Mouse (Mus musculus): ENCODE data around the gene Ttc21a. TPM values are rescaled to one million over a fixed set of nuclear protein-coding genes. Genes with fewer than 3 reads are reported as not detected.

Ttc21a gene
- total RNA-seq (2023) = 3.0 and 3.8 TPM in 2 replicates

DNA sequence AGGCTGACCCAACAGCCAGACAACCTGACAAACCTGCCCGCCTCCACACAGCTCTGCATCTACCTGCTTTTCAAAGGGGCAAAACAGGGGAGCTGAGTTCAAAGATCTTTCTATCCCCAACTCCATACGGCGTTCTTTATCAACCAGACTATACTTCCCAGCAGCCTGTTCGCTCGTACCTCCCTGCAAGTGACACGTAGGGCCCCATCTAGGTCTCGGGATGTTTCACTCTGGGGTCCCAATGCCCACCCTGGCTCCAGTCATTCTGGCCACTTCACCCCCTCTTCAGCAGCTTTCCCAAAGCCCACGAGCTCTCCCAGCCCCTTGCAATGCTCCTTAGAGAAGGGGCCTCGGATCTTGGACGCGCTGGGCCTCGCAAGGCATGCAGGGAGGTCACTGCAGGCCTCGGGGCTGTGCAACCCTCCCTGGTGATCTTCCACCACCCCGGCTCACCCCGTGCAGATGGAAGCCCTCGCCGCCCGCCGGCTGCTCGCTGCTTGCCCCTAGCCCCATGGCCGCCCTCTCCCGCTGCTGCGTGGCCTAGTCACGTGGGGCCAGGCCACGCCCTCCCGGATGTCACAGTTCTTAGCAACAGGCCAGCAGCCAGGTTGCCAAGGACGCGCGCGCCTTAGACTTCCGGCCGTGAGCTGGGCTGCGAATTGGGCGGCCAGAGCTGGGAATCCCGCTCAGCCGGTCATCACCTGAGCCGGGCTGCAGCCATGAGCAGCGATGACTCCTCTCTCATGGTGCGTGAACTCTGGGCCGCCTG lies at the start of gene Ttc21a, which contains the start of gene Gorasp1:
Ttc21a (plus strand) TSS at position 602 of the 769 bp plus-strand sequence.
Gorasp1 (minus strand) TSS at position 561 of the 769 bp plus-strand sequence.

DNA sequence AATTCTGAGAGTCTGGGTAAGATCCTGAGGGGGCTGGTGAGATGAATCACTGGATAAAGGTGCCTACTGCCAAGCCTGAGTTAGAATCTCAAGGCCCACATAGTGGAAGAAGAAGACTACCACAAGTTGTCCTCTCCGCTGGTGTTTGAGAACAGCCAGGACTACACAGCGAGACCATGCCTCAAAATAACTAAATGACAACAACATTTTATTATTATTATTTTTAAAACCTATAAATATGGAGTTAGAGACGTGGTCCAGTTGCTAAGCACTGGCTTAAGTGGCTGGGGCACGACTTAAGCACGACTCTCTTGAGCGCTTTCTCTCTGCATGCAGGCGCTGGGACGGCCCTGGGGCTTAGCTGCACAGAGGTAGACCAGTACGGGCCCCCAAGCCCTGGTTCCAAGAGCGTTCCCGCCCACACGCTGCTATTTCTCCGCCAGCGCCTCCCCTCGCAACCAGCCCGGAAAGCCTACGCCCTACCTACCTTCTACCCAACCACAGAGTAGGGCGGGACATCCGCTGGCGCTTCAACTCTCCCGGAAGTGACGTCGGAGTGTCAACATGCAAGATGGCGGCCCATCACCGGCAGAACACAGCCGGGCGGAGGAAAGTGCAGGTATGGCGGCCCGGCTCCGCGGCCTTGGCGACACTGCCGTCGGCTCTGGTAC lies 42.9 kb upstream of the Ttc21a start, which contains the start of gene Wdr48:
Wdr48 (plus strand) TSS at position 540 of the 671 bp plus-strand sequence.

DNA sequence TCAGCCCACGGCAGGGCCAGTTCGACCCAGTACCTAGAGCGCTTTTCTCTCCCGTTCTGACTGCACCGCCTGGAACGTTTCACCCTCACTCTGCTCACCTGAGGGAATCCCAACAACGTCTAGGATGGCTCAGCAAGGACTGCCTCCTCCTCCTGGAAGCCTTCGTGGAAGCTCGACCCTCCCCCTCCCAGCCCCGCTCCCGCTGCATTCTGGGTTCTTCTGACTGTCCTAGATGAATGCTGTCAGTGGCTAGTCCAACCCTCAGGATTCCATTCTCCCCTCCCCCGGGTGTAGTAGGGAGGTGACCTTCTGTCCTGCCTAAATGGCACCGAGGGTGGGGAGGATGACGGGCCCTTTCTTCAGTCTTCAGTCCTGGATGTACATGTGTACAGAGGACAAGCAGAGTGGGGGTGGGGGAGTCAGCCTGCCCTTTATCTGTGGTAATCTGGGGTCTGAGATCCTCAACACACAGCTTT lies 47.2 kb downstream of the Ttc21a start, which contains the start of gene Csrnp1:
Csrnp1 (minus strand) TSS at position 123 of the 476 bp plus-strand sequence.

Other genes starting within 250 kb of the Ttc21a start
- gene Scn10a, start 218.3 kb upstream of the Ttc21a start, total RNA-seq (2023) = not detected in 2 replicates
- not detected in 2 replicates for gene Scn11a, start 112.2 kb upstream of the Ttc21a start, total RNA-seq (2023)
- 41.4 and 48.1 TPM in 2 replicates for gene Wdr48, start 42.7 kb upstream of the Ttc21a start, total RNA-seq (2023)
- gene Gorasp1, start within 50 bp of the Ttc21a start, total RNA-seq (2023) = 3.3 and 7.5 TPM in 2 replicates
- gene Csrnp1, start 47.1 kb downstream of the Ttc21a start, total RNA-seq (2023) = 159 and 196 TPM in 2 replicates
- gene Xirp1, start 86.0 kb downstream of the Ttc21a start, total RNA-seq (2023) = not detected in 2 replicates
- 10.2 and 15.2 TPM in 2 replicates for gene Cx3cr1, start 132.3 kb downstream of the Ttc21a start, total RNA-seq (2023)
- not detected in 2 replicates for gene Ccr8, start 154.5 kb downstream of the Ttc21a start, total RNA-seq (2023)
- 37.3 and 39.7 TPM in 2 replicates for gene Slc25a38, start 172.8 kb downstream of the Ttc21a start, total RNA-seq (2023)
- gene Rpsa, start 190.1 kb downstream of the Ttc21a start, total RNA-seq (2023) = 550 and 556 TPM in 2 replicates
- not detected in 2 replicates for gene Mobp, start 212.1 kb downstream of the Ttc21a start, total RNA-seq (2023)

All from neutrophil, adult 65 days (primary cell).